Mouse (Mus musculus): ENCODE data around the gene Slc25a25. TPM values are rescaled to one million over a fixed set of nuclear protein-coding genes. Genes with fewer than 3 reads are reported as not detected.

Gene Slc25a25
- polyA plus RNA-seq, 1 experiment from 2014 or later: 15.8 TPM

- no peak for DNase-seq (ENCODE audit: low spot score)
Measured at GRCm38 (mm10) chr2:32412742-32413531, 38.3 kb downstream of the Slc25a25 start.

GRCm38 (mm10) chr2:32411407-32411806 is 39.8 kb downstream of the Slc25a25 start:
- no peaks in the 10 kb centered on the region for H3K9me3 ChIP-seq (ENCODE audit: control insufficient read depth, low read length)
- H3K27me3 ChIP-seq (replicated peaks; ENCODE audit: control insufficient read depth, insufficient read depth, low read length): no peaks in the 10 kb centered on the region
- DNase-seq (ENCODE audit: low spot score) (no peak), ATAC-seq (ENCODE audit: low read depth) (no peak)
- 81% methylated on average over 7 of the region's 7 CpGs for WGBS
- H3K9ac ChIP-seq (ENCODE audit: low read depth, low read length): no peak overlapping the region
- H3K4me1 ChIP-seq (ENCODE audit: control insufficient read depth, insufficient read depth, low read length): peaks cover 9% of the 10 kb centered on the region; the same call in 1 of the 2 replicates
- H3K36me3 ChIP-seq (ENCODE audit: control insufficient read depth, insufficient read depth, low read length): peaks cover 27% of the 10 kb centered on the region
- H3K27ac ChIP-seq (replicated peaks; ENCODE audit: low read depth, low read length): no peak overlapping the region
- H3K4me3 ChIP-seq (ENCODE audit: low read depth, low read length): no peak overlapping the region
- H3K4me2 ChIP-seq (ENCODE audit: low read depth, low read length): no peak overlapping the region

More at GRCm38 (mm10) chr2:32412742-32413531, 38.3 kb downstream of the Slc25a25 start:
- 88% methylated on average over 6 of the region's 6 CpGs for WGBS
- no peak overlapping the region for H3K9ac ChIP-seq (ENCODE audit: low read depth, low read length)
- no peak overlapping the region for H3K4me2 ChIP-seq (ENCODE audit: low read depth, low read length)
- H3K27me3 ChIP-seq (replicated peaks; ENCODE audit: control insufficient read depth, insufficient read depth, low read length): no peaks in the 10 kb centered on the region
- no peaks in the 10 kb centered on the region for H3K9me3 ChIP-seq (ENCODE audit: control insufficient read depth, low read length)
- peaks cover 9% of the 10 kb centered on the region; the same call in 1 of the 2 replicates for H3K4me1 ChIP-seq (ENCODE audit: control insufficient read depth, insufficient read depth, low read length)
- H3K27ac ChIP-seq (replicated peaks; ENCODE audit: low read depth, low read length): no peak overlapping the region
- no peak for ATAC-seq (ENCODE audit: low read depth)
- H3K36me3 ChIP-seq (ENCODE audit: control insufficient read depth, insufficient read depth, low read length): peaks cover 42% of the 10 kb centered on the region
- no peak overlapping the region for H3K4me3 ChIP-seq (ENCODE audit: low read depth, low read length)

DNA sequence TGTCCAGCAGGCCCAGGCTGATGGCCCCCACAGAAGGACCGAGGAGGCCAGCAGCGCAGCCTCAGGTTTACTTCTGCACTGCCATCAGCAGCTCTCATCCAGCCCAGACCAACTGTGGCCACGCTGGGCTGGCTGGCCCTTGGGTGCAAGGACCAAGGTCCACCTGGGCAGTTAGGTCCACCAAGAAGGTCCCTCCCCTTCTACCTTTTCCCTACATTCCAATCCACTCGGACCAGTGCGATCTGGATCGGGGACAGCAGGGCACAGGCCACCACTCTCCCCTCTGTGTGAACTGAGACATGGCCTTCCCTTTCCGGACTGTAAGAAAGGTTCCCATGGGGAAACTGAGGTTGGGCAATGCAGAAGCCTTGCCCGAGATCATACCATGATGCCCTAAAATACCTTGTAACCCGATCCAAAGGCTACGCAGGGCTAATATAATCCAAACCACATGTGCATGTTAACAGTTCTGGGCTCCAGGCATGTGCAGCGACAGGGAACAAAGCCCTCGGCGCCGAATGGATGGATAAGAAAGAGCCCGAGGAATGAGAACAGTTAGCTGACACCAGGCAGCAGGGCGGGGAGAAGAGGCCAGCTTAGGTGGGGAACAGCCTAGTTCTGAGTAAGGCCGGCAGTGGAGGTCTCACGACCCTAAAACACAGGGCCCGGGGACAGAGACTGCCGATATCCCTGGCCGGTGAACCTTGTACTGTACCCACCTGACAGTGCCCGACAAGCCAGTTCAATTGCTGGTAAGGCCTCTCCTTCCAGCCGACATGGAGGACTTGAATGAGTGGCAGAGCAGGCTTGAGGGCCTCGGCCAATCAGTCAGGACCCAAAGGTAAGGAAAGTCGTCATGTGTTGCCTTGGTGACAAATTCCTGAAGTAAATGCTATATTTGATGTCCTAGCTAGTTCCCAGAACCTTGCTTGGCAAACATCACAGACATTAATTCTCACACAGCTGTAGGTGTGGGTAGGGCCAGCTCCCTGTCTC is 42.5 kb downstream of the Slc25a25 start:
- 34% methylated on average over 23 of the region's 25 CpGs for WGBS
- no peaks in the 10 kb centered on the region for H3K9me3 ChIP-seq (ENCODE audit: control insufficient read depth, low read length)
- H3K9ac ChIP-seq (ENCODE audit: low read depth, low read length): peak overlapping the region; percentile 21; the same call in 1 of the 2 replicates
- peaks cover 9% of the 10 kb centered on the region; the same call in 1 of the 2 replicates for H3K4me1 ChIP-seq (ENCODE audit: control insufficient read depth, insufficient read depth, low read length)
- DNase-seq (ENCODE audit: low spot score) (peak; percentile 56), ATAC-seq (ENCODE audit: low read depth) (peak; percentile 47)
- H3K27me3 ChIP-seq (replicated peaks; ENCODE audit: control insufficient read depth, insufficient read depth, low read length): no peaks in the 10 kb centered on the region
- peak overlapping the region; percentile 65 for H3K27ac ChIP-seq (replicated peaks; ENCODE audit: low read depth, low read length)
- H3K4me3 ChIP-seq (ENCODE audit: low read depth, low read length): no peak overlapping the region
- H3K36me3 ChIP-seq (ENCODE audit: control insufficient read depth, insufficient read depth, low read length): no peaks in the 10 kb centered on the region
- H3K4me2 ChIP-seq (ENCODE audit: low read depth, low read length): no peak overlapping the region

DNA sequence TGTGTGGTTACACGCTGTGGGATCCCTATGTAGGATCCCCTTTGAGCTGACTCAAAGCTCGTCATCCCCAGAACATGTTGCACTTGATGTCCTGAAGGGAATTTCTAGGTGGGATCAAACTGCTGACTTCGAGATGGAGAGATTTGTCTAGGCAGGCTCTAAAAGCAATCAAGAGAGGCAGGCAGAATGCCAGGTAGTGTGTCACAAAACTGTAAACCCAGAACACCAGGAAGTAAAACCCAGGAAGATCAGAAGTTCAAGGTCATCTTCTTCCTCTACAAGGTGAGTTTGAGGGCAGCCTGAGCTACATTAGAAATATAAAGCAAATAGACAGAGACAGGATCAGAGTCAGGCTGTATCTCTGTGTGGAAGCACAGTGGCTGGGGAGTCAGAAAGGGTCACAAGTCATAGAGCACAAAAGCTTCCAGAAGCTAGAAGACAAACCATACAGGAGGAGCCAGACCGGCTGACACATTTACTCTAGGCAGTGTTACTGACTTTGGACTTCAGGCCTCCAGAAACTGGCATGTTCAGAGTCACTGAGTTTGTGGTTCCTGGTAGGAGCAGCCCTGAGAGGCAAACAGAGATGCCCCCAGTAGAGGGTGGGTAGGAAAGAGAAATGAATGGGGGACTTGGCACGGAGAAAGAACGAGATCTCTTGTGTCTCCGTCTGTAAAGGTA is 44.0 kb downstream of the Slc25a25 start:
- H3K4me2 ChIP-seq (ENCODE audit: low read depth, low read length): no peak overlapping the region
- H3K4me3 ChIP-seq (ENCODE audit: low read depth, low read length): no peak overlapping the region
- 0 out of 2 replicates have a peak overlapping the region, but pooled peaks have one; percentile 14 for H3K9ac ChIP-seq (ENCODE audit: low read depth, low read length)
- H3K9me3 ChIP-seq (ENCODE audit: control insufficient read depth, low read length): no peaks in the 10 kb centered on the region
- DNase-seq (ENCODE audit: low spot score) (no peak), ATAC-seq (ENCODE audit: low read depth) (no peak)
- no peaks in the 10 kb centered on the region for H3K27me3 ChIP-seq (replicated peaks; ENCODE audit: control insufficient read depth, insufficient read depth, low read length)
- H3K4me1 ChIP-seq (ENCODE audit: control insufficient read depth, insufficient read depth, low read length): peaks cover 9% of the 10 kb centered on the region; the same call in 1 of the 2 replicates
- no peak overlapping the region for H3K27ac ChIP-seq (replicated peaks; ENCODE audit: low read depth, low read length)
- 77% methylated on average over 7 of the region's 7 CpGs for WGBS
- peaks cover 4% of the 10 kb centered on the region for H3K36me3 ChIP-seq (ENCODE audit: control insufficient read depth, insufficient read depth, low read length)

DNA sequence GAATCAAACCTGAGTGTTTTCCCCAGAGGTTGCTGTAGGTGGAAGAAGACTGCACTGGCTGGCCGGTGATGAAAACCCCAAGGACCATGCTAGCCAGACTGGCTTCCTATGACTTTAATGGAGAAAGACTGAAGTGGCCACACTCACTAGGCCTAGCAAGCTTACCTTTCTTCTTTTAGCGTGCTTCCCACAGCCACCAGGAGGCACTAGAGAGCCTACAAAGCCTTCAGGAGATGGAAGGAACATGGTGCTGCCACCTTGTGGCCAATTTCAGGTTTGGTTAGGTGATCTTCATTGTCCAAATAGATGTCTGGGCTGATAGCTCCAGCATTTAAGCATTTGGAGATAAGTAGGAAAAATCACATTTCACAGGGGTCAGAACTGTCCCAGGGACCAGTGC is 46.6 kb downstream of the Slc25a25 start:
- no peaks in the 10 kb centered on the region for H3K9me3 ChIP-seq (ENCODE audit: control insufficient read depth, low read length)
- 35% methylated on average over 2 of the region's 2 CpGs for WGBS
- H3K4me2 ChIP-seq (ENCODE audit: low read depth, low read length): no peak overlapping the region
- H3K4me1 ChIP-seq (ENCODE audit: control insufficient read depth, insufficient read depth, low read length): peaks cover 9% of the 10 kb centered on the region; the same call in 1 of the 2 replicates
- no peak overlapping the region for H3K9ac ChIP-seq (ENCODE audit: low read depth, low read length)
- peak; percentile 10; the same call in 1 of the 2 replicates for ATAC-seq (ENCODE audit: low read depth)
- no peak overlapping the region for H3K4me3 ChIP-seq (ENCODE audit: low read depth, low read length)
- DNase-seq (ENCODE audit: low spot score): peak; percentile 95
- no peak overlapping the region for H3K27ac ChIP-seq (replicated peaks; ENCODE audit: low read depth, low read length)
- H3K27me3 ChIP-seq (replicated peaks; ENCODE audit: control insufficient read depth, insufficient read depth, low read length): no peaks in the 10 kb centered on the region
- peaks cover 22% of the 10 kb centered on the region for H3K36me3 ChIP-seq (ENCODE audit: control insufficient read depth, insufficient read depth, low read length)

DNA sequence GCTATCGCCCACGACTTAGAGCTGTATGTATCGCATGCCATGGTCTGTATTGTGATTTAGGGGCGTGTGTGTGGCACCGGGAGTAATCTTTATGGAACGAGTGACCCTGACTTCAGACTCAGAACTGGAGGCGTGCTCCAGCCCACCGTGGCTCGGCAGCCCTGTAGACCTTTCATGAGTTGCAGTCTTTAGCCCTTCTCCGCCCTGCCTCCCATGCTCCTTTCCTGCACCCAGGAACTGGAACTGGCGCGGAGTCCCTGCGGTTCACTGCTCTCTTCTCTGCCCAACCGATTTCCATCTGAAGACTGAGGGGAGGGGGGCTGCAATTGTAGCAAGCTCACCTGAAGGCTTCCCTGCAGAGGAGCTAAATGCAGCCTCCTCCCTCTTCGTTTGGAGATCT is 54.5 kb downstream of the Slc25a25 start:
- H3K27ac ChIP-seq (replicated peaks; ENCODE audit: low read depth, low read length): no peak overlapping the region

DNA sequence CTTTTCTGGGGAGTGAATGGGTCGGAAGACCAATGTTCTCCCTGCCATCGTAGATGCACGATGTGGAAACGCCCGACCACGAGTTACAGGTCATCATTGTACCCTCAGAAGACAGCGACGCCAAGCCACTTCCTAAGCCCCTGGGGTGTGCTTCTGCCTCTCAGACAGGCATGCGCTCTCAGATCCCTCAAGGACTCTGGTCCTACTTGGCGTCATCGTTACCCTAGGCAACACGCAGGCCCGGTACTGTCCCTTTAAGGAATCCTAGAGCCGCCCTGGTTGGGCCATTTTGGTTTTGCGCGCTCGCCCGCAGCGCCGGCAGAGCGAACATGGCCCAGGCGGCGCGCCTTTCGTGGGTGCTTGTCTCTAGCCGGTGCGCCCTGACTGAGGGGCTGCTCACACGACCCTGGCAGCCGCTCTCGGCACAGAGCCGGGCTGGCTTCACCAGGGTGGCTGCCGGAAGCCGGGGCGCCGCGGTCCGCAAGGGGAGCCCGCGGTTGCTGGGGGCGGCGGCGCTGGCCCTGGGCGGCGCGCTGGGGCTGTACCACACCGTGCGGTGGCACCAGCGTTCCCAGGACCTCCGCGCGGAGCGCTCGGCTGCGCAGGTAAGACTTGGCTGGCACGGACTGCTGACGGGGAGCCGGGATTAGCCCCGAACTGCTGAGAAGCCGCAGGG is 55.2 kb downstream of the Slc25a25 start:
- peak overlapping the region; percentile 91 for H3K27ac ChIP-seq (replicated peaks; ENCODE audit: low read depth, low read length)
- peaks cover 8% of the 10 kb centered on the region; the same call in 1 of the 2 replicates for H3K36me3 ChIP-seq (ENCODE audit: control insufficient read depth, insufficient read depth, low read length)
- no peaks in the 10 kb centered on the region for H3K9me3 ChIP-seq (ENCODE audit: control insufficient read depth, low read length)
- 0 out of 2 replicates have a peak, but pooled peaks cover 4% of the 10 kb centered on the region for H3K4me1 ChIP-seq (ENCODE audit: control insufficient read depth, insufficient read depth, low read length)
- WGBS: 0% methylated on average over 36 of the region's 59 CpGs
- ATAC-seq (ENCODE audit: low read depth) (peak; percentile 97), DNase-seq (ENCODE audit: low spot score) (peak; percentile 98)
- peak overlapping the region; percentile 73 for H3K4me2 ChIP-seq (ENCODE audit: low read depth, low read length)
- peak overlapping the region; percentile 84 for H3K4me3 ChIP-seq (ENCODE audit: low read depth, low read length)
- peak overlapping the region; percentile 83 for H3K9ac ChIP-seq (ENCODE audit: low read depth, low read length)
- no peaks in the 10 kb centered on the region for H3K27me3 ChIP-seq (replicated peaks; ENCODE audit: control insufficient read depth, insufficient read depth, low read length)

More for the DNA sequence above, 54.5 kb downstream of the Slc25a25 start:
- Histone ChIP-seq H3K27me3 (replicated peaks; ENCODE audit: control insufficient read depth, insufficient read depth, low read length) (no peaks in the 10 kb centered on the region), H3K9me3 (ENCODE audit: control insufficient read depth, low read length) (no peaks in the 10 kb centered on the region), H3K4me3 (ENCODE audit: low read depth, low read length) (peak overlapping the region; percentile 84), H3K9ac (ENCODE audit: low read depth, low read length) (peak overlapping the region; percentile 83), H3K36me3 (ENCODE audit: control insufficient read depth, insufficient read depth, low read length) (peaks cover 13% of the 10 kb centered on the region), H3K4me1 (ENCODE audit: control insufficient read depth, insufficient read depth, low read length) (0 out of 2 replicates have a peak, but pooled peaks cover 4% of the 10 kb centered on the region), H3K4me2 (ENCODE audit: low read depth, low read length) (peak overlapping the region; percentile 73)
- DNase-seq (ENCODE audit: low spot score): no peak
- no peak for ATAC-seq (ENCODE audit: low read depth)
- under 1% methylated on average over 15 of the region's 15 CpGs for WGBS
